Mouse (Mus musculus): ENCODE data around the gene Rgs9. TPM values are rescaled to one million over a fixed set of nuclear protein-coding genes. Genes with fewer than 3 reads are reported as not detected.

The Rgs9 gene
- polyA plus RNA-seq, 1 experiment from 2014 or later: 6.5 TPM

GRCm38 (mm10) chr11:109258941-109259910 is 38.7 kb downstream of the Rgs9 start:
- peaks cover 5% of the 10 kb centered on the region; the same call in 1 of the 2 replicates for H3K4me1 ChIP-seq
- no peaks in the 10 kb centered on the region for H3K27me3 ChIP-seq
- H3K4me2 ChIP-seq (replicated peaks): no peak overlapping the region
- no peak overlapping the region for H3K9ac ChIP-seq (replicated peaks)
- H3K36me3 ChIP-seq: no peaks in the 10 kb centered on the region
- H3K27ac ChIP-seq (replicated peaks): peak overlapping the region; percentile 60
- H3K4me3 ChIP-seq: no peak overlapping the region
- ATAC-seq (replicated peaks): peak; percentile 60; the same call in 1 of the 2 replicates
- 76% methylated on average over 32 of the region's 32 CpGs for WGBS
- no peaks in the 10 kb centered on the region for H3K9me3 ChIP-seq

- no peak overlapping the region for H3K4me3 ChIP-seq
- no peaks in the 10 kb centered on the region for H3K27me3 ChIP-seq
- H3K36me3 ChIP-seq: no peaks in the 10 kb centered on the region
- no peak overlapping the region for H3K27ac ChIP-seq (replicated peaks)
- WGBS: 87% methylated on average over 2 of the region's 2 CpGs
- H3K9me3 ChIP-seq: no peaks in the 10 kb centered on the region
- no peak overlapping the region for H3K9ac ChIP-seq (replicated peaks)
- H3K4me2 ChIP-seq (replicated peaks): no peak overlapping the region
- ATAC-seq (replicated peaks): no peak
- H3K4me1 ChIP-seq: peaks cover 5% of the 10 kb centered on the region; the same call in 1 of the 2 replicates
These were observed 40.1 kb downstream of the Rgs9 start for GRCm38 (mm10) chr11:109257824-109258223.

- WGBS: 84% methylated on average over 4 of the region's 4 CpGs
- no peak overlapping the region for H3K4me2 ChIP-seq (replicated peaks)
- H3K27ac ChIP-seq (replicated peaks): no peak overlapping the region
- no peak overlapping the region for H3K9ac ChIP-seq (replicated peaks)
- H3K4me3 ChIP-seq: no peak overlapping the region
- no peak for ATAC-seq (replicated peaks)
- H3K36me3 ChIP-seq: no peaks in the 10 kb centered on the region
- no peaks in the 10 kb centered on the region for H3K27me3 ChIP-seq
- no peaks in the 10 kb centered on the region for H3K9me3 ChIP-seq
- peaks cover 5% of the 10 kb centered on the region; the same call in 1 of the 2 replicates for H3K4me1 ChIP-seq
These were observed 42.9 kb downstream of the Rgs9 start for GRCm38 (mm10) chr11:109255022-109255421.

- H3K36me3 ChIP-seq: no peaks in the 10 kb centered on the region
- H3K9ac ChIP-seq (replicated peaks): no peak overlapping the region
- H3K4me1 ChIP-seq: no peaks in the 10 kb centered on the region
- H3K9me3 ChIP-seq: no peaks in the 10 kb centered on the region
- 49% methylated on average over 5 of the region's 5 CpGs for WGBS
- H3K27me3 ChIP-seq: no peaks in the 10 kb centered on the region
- H3K4me2 ChIP-seq (replicated peaks): no peak overlapping the region
- no peak overlapping the region for H3K4me3 ChIP-seq
- no peak overlapping the region for H3K27ac ChIP-seq (replicated peaks)
- ATAC-seq (replicated peaks): no peak
These were observed 45.4 kb downstream of the Rgs9 start for GRCm38 (mm10) chr11:109252483-109252882.

GRCm38 (mm10) chr11:109250566-109250965 is 47.4 kb downstream of the Rgs9 start:
- no peak overlapping the region for H3K4me3 ChIP-seq
- ATAC-seq (replicated peaks): no peak
- H3K27ac ChIP-seq (replicated peaks): no peak overlapping the region
- H3K36me3 ChIP-seq: no peaks in the 10 kb centered on the region
- H3K9ac ChIP-seq (replicated peaks): no peak overlapping the region
- WGBS: 92% methylated on average over 4 of the region's 4 CpGs
- no peaks in the 10 kb centered on the region for H3K9me3 ChIP-seq
- H3K27me3 ChIP-seq: no peaks in the 10 kb centered on the region
- no peaks in the 10 kb centered on the region for H3K4me1 ChIP-seq
- H3K4me2 ChIP-seq (replicated peaks): no peak overlapping the region

- Histone ChIP-seq H3K27ac (replicated peaks) (no peak overlapping the region), H3K27me3 (no peaks in the 10 kb centered on the region), H3K4me3 (no peak overlapping the region), H3K9ac (replicated peaks) (no peak overlapping the region), H3K9me3 (no peaks in the 10 kb centered on the region), H3K36me3 (no peaks in the 10 kb centered on the region), H3K4me1 (no peaks in the 10 kb centered on the region), H3K4me2 (replicated peaks) (no peak overlapping the region)
- ATAC-seq (replicated peaks): no peak
- 75% methylated on average over 3 of the region's 3 CpGs for WGBS
These were observed 51.0 kb downstream of the Rgs9 start for GRCm38 (mm10) chr11:109246920-109247319.

GRCm38 (mm10) chr11:109244635-109245360 is 53.1 kb downstream of the Rgs9 start:
- Histone ChIP-seq H3K9me3 (no peaks in the 10 kb centered on the region), H3K4me3 (no peak overlapping the region), H3K36me3 (no peaks in the 10 kb centered on the region), H3K4me2 (replicated peaks) (peak overlapping the region; percentile 26; the same call in 1 of the 2 replicates), H3K9ac (replicated peaks) (0 out of 2 replicates have a peak overlapping the region, but pooled peaks have one; percentile 16), H3K27me3 (no peaks in the 10 kb centered on the region), H3K4me1 (no peaks in the 10 kb centered on the region), H3K27ac (replicated peaks) (no peak overlapping the region)
- 27% methylated on average over 23 of the region's 23 CpGs for WGBS
- ATAC-seq (replicated peaks): peak; percentile 88

- Histone ChIP-seq H3K27me3 (no peaks in the 10 kb centered on the region), H3K9me3 (no peaks in the 10 kb centered on the region), H3K4me2 (replicated peaks) (no peak overlapping the region), H3K4me1 (peaks cover 9% of the 10 kb centered on the region; the same call in 1 of the 2 replicates), H3K4me3 (no peak overlapping the region), H3K27ac (replicated peaks) (no peak overlapping the region), H3K9ac (replicated peaks) (no peak overlapping the region), H3K36me3 (no peaks in the 10 kb centered on the region)
- WGBS: 78% methylated on average over 4 of the region's 4 CpGs
- no peak for ATAC-seq (replicated peaks)
These were observed 57.8 kb downstream of the Rgs9 start for GRCm38 (mm10) chr11:109240126-109240525.

DNA sequence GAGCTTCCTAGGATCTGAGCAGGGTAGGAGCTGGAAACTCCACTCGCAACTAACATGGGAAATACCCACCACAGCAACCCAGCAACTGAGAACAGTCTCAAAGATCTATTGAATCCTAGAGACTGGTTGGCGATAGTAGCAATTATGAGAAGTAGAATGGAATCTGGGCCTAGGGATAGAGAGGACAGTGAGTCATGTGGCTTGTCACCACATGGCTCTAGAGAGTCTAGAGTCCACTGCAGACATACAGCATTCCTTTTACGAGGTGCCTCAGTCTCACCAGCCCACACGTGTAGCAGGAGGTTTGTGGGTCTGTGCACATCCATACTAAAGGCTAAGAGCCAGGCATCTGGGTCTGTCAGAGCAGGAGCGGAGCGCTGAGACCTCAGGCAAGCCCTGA is 59.3 kb downstream of the Rgs9 start:
- Histone ChIP-seq H3K9ac (replicated peaks) (no peak overlapping the region), H3K4me1 (peaks cover 9% of the 10 kb centered on the region; the same call in 1 of the 2 replicates), H3K4me3 (no peak overlapping the region), H3K36me3 (no peaks in the 10 kb centered on the region), H3K27ac (replicated peaks) (no peak overlapping the region), H3K27me3 (no peaks in the 10 kb centered on the region), H3K4me2 (replicated peaks) (no peak overlapping the region), H3K9me3 (no peaks in the 10 kb centered on the region)
- WGBS: 89% methylated on average over 6 of the region's 6 CpGs
- no peak for ATAC-seq (replicated peaks)

DNA sequence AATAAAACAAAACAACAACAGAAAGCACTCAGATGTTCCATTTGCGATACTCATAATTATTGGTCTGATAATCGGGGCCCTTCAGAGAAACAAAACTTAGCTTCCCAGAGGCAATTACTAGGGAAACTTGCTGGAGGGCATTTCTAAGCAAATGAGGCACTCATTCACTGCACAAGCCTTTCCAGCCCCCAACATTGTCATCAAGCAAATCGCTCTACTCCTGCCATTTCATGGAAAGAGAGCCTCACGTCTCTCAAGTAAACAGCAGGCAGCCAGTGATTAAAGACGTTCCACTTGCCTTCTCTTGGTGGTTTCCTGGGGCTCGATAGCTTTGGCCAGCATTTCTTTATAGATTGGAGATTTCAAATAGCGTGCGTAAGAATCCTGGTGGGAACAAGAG is 60.1 kb downstream of the Rgs9 start:
- WGBS: 13% methylated on average over 8 of the region's 8 CpGs
- Histone ChIP-seq H3K27ac (replicated peaks) (no peak overlapping the region), H3K36me3 (no peaks in the 10 kb centered on the region), H3K9me3 (no peaks in the 10 kb centered on the region), H3K4me1 (peaks cover 9% of the 10 kb centered on the region; the same call in 1 of the 2 replicates), H3K9ac (replicated peaks) (no peak overlapping the region), H3K27me3 (no peaks in the 10 kb centered on the region), H3K4me3 (no peak overlapping the region), H3K4me2 (replicated peaks) (no peak overlapping the region)
- no peak for ATAC-seq (replicated peaks)

DNA sequence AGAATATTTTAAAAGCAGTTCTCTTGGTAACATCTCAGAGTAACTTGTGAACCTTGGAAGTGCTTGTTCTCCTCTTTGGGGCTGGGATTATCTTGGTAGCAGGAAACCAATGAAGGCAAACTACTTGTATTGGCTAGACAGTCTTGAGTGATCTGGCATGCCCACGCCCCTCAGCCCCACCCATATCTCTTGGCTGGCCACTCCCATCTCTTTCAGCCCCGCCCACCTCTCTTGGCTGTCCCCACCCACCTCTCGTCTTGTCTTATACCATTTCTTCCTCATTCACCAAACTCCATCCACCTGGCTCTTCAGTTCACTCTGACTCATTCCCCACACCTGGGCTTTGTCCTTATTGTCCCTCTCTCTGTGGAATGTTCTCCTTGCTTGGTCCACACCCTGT is 64.3 kb downstream of the Rgs9 start:
- Histone ChIP-seq H3K9me3 (no peaks in the 10 kb centered on the region), H3K4me1 (peaks cover 9% of the 10 kb centered on the region; the same call in 1 of the 2 replicates), H3K27ac (replicated peaks) (no peak overlapping the region), H3K36me3 (no peaks in the 10 kb centered on the region), H3K4me2 (replicated peaks) (no peak overlapping the region), H3K9ac (replicated peaks) (no peak overlapping the region), H3K27me3 (no peaks in the 10 kb centered on the region), H3K4me3 (no peak overlapping the region)
- ATAC-seq (replicated peaks): no peak
- 86% methylated on average over 3 of the region's 3 CpGs for WGBS

DNA sequence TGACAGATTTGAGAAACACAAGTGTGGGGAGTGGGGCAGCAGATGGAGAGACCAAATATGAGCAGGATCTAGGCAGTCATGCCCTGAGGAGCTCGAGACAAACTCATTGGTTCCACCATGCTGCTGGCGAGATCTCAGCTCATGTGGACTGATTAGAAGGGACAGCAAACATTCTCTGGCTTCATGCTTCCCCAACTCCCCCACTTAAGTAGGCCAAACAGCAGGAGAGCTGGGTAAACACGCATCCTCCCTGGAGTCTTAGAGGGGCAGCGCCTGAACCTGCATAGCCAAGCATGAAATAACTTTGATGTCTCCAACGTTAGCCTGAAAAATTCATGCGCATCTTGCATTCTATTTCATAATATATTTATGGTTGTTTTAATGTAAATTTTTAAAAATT is 65.1 kb downstream of the Rgs9 start:
- WGBS: 90% methylated on average over 6 of the region's 6 CpGs
- Histone ChIP-seq H3K27me3 (no peaks in the 10 kb centered on the region), H3K9me3 (no peaks in the 10 kb centered on the region), H3K36me3 (no peaks in the 10 kb centered on the region), H3K4me2 (replicated peaks) (no peak overlapping the region), H3K4me3 (no peak overlapping the region), H3K9ac (replicated peaks) (no peak overlapping the region), H3K27ac (replicated peaks) (no peak overlapping the region), H3K4me1 (peaks cover 5% of the 10 kb centered on the region; the same call in 1 of the 2 replicates)
- ATAC-seq (replicated peaks): no peak

All from forebrain, embryonic 15.5 days (tissue).